Mouse (Mus musculus) forebrain, embryonic 11.5 days (tissue): ENCODE results near the gene Dlat. TPM values are rescaled to one million over a fixed set of nuclear protein-coding genes. Genes with fewer than 3 reads are reported as not detected.

Source experiments
- ATAC-seq: fragments of 200-750 bp; cut with Nextera tagmentation; replicated peaks from 2 replicates; pipeline ENCODE4 v1.8.0; 2017; ENCODE audit warnings: moderate TSS enrichment; ENCODE audit not compliant: low FRiP score
- DNase-seq: peaks from one replicate; pipeline ENCODE4 v3.0.0-alpha.2; 2017; ENCODE audit warnings: low spot score
- H3K27ac ChIP-seq: fragments of 300-500 bp; sonication (generic); 2 replicates; pipeline ENCODE4 v1.5.1; 2014; ENCODE audit warnings: low read depth, low read length
- H3K27me3 ChIP-seq: fragments of 300-500 bp; sonication (generic); 2 replicates; pipeline ENCODE4 v1.6.1; 2014; ENCODE audit warnings: mild to moderate bottlenecking, low read length, mixed read lengths; ENCODE audit not compliant: control insufficient read depth, insufficient read depth
- H3K36me3 ChIP-seq: fragments of 300-500 bp; sonication (generic); 2 replicates; pipeline ENCODE4 v1.6.1; 2014; ENCODE audit warnings: mild to moderate bottlenecking, low read length, moderate library complexity, mixed read lengths; ENCODE audit not compliant: control insufficient read depth, insufficient read depth
- H3K4me1 ChIP-seq: fragments of 300-500 bp; sonication (generic); replicated peaks from 2 replicates; pipeline ENCODE4 v1.6.1; 2014; ENCODE audit warnings: low read length, mixed read lengths; ENCODE audit not compliant: control insufficient read depth, insufficient read depth
- H3K4me2 ChIP-seq: fragments of 300-500 bp; sonication (generic); 2 replicates; pipeline ENCODE4 v1.6.1; 2014; ENCODE audit warnings: low read depth, mild to moderate bottlenecking, low read length, moderate library complexity, mixed read lengths; ENCODE audit not compliant: severe bottlenecking
- H3K4me3 ChIP-seq: fragments of 300-500 bp; sonication (generic); 2 replicates; pipeline ENCODE4 v1.5.1; 2014; ENCODE audit warnings: low read depth, low read length
- H3K9ac ChIP-seq: fragments of 300-500 bp; sonication (generic); 2 replicates; pipeline ENCODE4 v1.6.1; 2014; ENCODE audit warnings: low read length
- H3K9me3 ChIP-seq: fragments of 300-500 bp; sonication (generic); 2 replicates; pipeline ENCODE4 v1.6.1; 2016; ENCODE audit warnings: low read length, mixed read lengths; ENCODE audit not compliant: control insufficient read depth
- WGBS: fragments of 180-500 bp; shearing (Covaris S2); extraction: QIAGEN DNeasy Blood & Tissue Kit; methylation state at CpG from one replicate; pipeline ENCODE4 v1.1.7; 2014; 5-methylcytosine and 5-hydroxymethylcytosine counted together
- polyA plus RNA-seq: library from polyadenylated mRNA; unstranded; fragments of >200 nt; fragmentation: Nextera tagmentation; extraction: Ambion mirVana; gene quantifications from 2 replicates; pipeline ENCODE4 v1.2.1, GENCODE M21; 2014

The Dlat gene
- polyA plus RNA-seq, 1 experiment from 2014 or later = 57.7 TPM

GRCm38 (mm10) chr9:50604338-50604737 is 55.2 kb downstream of the Dlat start:
- H3K36me3 ChIP-seq = no peaks in the 10 kb centered on the region; the same call in 1 of the 2 replicates
- no peak for DNase-seq
- no peak for ATAC-seq

GRCm38 (mm10) chr9:50603998-50604324 is 55.6 kb downstream of the Dlat start:
- no peaks in the 10 kb centered on the region; the same call in 1 of the 2 replicates for H3K36me3 ChIP-seq
- no peaks in the 10 kb centered on the region for H3K9me3 ChIP-seq
- peak overlapping the region; percentile 73 for H3K4me2 ChIP-seq
- H3K9ac ChIP-seq = peak overlapping the region; percentile 84
- peak overlapping the region; percentile 75 for H3K27ac ChIP-seq
- DNase-seq = no peak
- peak; percentile 92 for ATAC-seq
- under 1% methylated on average over 24 of the region's 24 CpGs for WGBS
- no peaks in the 10 kb centered on the region for H3K27me3 ChIP-seq
- peak overlapping the region; percentile 85 for H3K4me3 ChIP-seq
- peaks cover 8% of the 10 kb centered on the region; the same call in 1 of the 2 replicates for H3K4me1 ChIP-seq

More at GRCm38 (mm10) chr9:50604338-50604737, 55.2 kb downstream of the Dlat start:
- Histone ChIP-seq H3K9ac (peak overlapping the region; percentile 84), H3K4me2 (peak overlapping the region; percentile 73), H3K4me1 (peaks cover 8% of the 10 kb centered on the region; the same call in 1 of the 2 replicates), H3K27me3 (no peaks in the 10 kb centered on the region), H3K9me3 (no peaks in the 10 kb centered on the region), H3K27ac (peak overlapping the region; percentile 75; the same call in 1 of the 2 replicates), H3K4me3 (peak overlapping the region; percentile 85)
- 6% methylated on average over 6 of the region's 6 CpGs for WGBS

GRCm38 (mm10) chr9:50603189-50603997 is 56.2 kb downstream of the Dlat start, which contains the start of the genes Sdhd and Timm8b:
TSS of gene Sdhd (minus strand) at chr9:50603812.
TSS of gene Timm8b (plus strand) at chr9:50603910.
- peak within 1 kb of the TSS; percentile 85 for H3K4me3 ChIP-seq
- H3K27ac ChIP-seq = peak within 1 kb of the TSS; percentile 75
- DNase-seq (peak; percentile 95), ATAC-seq (peak; percentile 97)
- WGBS = 1% methylated on average over 48 of the region's 48 CpGs
- H3K4me2 ChIP-seq = peak within 1 kb of the TSS; percentile 93
- H3K36me3 ChIP-seq = no peaks in the 10 kb centered on the region; the same call in 1 of the 2 replicates
- H3K27me3 ChIP-seq = no peaks in the 10 kb centered on the region
- no peaks in the 10 kb centered on the region for H3K9me3 ChIP-seq
- H3K9ac ChIP-seq = peak within 1 kb of the TSS; percentile 84
- H3K4me1 ChIP-seq = peaks cover 8% of the 10 kb centered on the region; the same call in 1 of the 2 replicates

GRCm38 (mm10) chr9:50602055-50602845 is 57.3 kb downstream of the Dlat start:
- no peak overlapping the region for H3K27ac ChIP-seq
- H3K27me3 ChIP-seq = no peaks in the 10 kb centered on the region
- WGBS = 92% methylated on average over 7 of the region's 7 CpGs
- no peak for DNase-seq
- H3K4me1 ChIP-seq = peaks cover 8% of the 10 kb centered on the region; the same call in 1 of the 2 replicates
- peaks cover 7% of the 10 kb centered on the region; the same call in 1 of the 2 replicates for H3K36me3 ChIP-seq
- no peak overlapping the region for H3K9ac ChIP-seq
- peak overlapping the region; percentile 93 for H3K4me2 ChIP-seq
- H3K9me3 ChIP-seq = no peaks in the 10 kb centered on the region
- ATAC-seq = no peak
- peak overlapping the region; percentile 85 for H3K4me3 ChIP-seq

GRCm38 (mm10) chr9:50601536-50601935 is 58.0 kb downstream of the Dlat start:
- no peak overlapping the region for H3K4me3 ChIP-seq
- no peaks in the 10 kb centered on the region for H3K27me3 ChIP-seq
- no peak overlapping the region for H3K4me2 ChIP-seq
- H3K36me3 ChIP-seq = peaks cover 8% of the 10 kb centered on the region; the same call in 1 of the 2 replicates
- no peak overlapping the region for H3K27ac ChIP-seq
- WGBS = 93% methylated on average over 6 of the region's 6 CpGs
- no peak overlapping the region for H3K9ac ChIP-seq
- H3K4me1 ChIP-seq = peaks cover 8% of the 10 kb centered on the region; the same call in 1 of the 2 replicates
- DNase-seq (no peak), ATAC-seq (no peak)
- H3K9me3 ChIP-seq = no peaks in the 10 kb centered on the region

GRCm38 (mm10) chr9:50596973-50597372 is 62.6 kb downstream of the Dlat start:
- no peak for ATAC-seq

GRCm38 (mm10) chr9:50594794-50595417 is 64.7 kb downstream of the Dlat start:
- 84% methylated on average over 12 of the region's 12 CpGs for WGBS
- no peak overlapping the region for H3K27ac ChIP-seq
- H3K4me3 ChIP-seq = no peak overlapping the region
- no peaks in the 10 kb centered on the region for H3K27me3 ChIP-seq
- no peaks in the 10 kb centered on the region for H3K9me3 ChIP-seq
- H3K36me3 ChIP-seq = peaks cover 11% of the 10 kb centered on the region; the same call in 1 of the 2 replicates
- H3K4me1 ChIP-seq = no peaks in the 10 kb centered on the region
- DNase-seq (no peak), ATAC-seq (no peak)
- H3K4me2 ChIP-seq = no peak overlapping the region
- no peak overlapping the region for H3K9ac ChIP-seq

More at GRCm38 (mm10) chr9:50596973-50597372, 62.6 kb downstream of the Dlat start:
- Histone ChIP-seq H3K4me1 (no peaks in the 10 kb centered on the region; the same call in 1 of the 2 replicates), H3K9ac (no peak overlapping the region), H3K36me3 (peaks cover 11% of the 10 kb centered on the region; the same call in 1 of the 2 replicates), H3K4me2 (no peak overlapping the region), H3K27ac (no peak overlapping the region), H3K4me3 (no peak overlapping the region), H3K27me3 (no peaks in the 10 kb centered on the region), H3K9me3 (no peaks in the 10 kb centered on the region)
- no peak for DNase-seq
- 95% methylated on average over 8 of the region's 8 CpGs for WGBS

- 87% methylated on average over 3 of the region's 3 CpGs for WGBS
Measured at GRCm38 (mm10) chr9:50593544-50593943, 66.0 kb downstream of the Dlat start.

More at GRCm38 (mm10) chr9:50593544-50593943, 66.0 kb downstream of the Dlat start:
- DNase-seq (peak; percentile 73), ATAC-seq (no peak)
- H3K27ac ChIP-seq = no peak overlapping the region
- peaks cover 11% of the 10 kb centered on the region; the same call in 1 of the 2 replicates for H3K36me3 ChIP-seq
- H3K4me3 ChIP-seq = no peak overlapping the region
- H3K9ac ChIP-seq = no peak overlapping the region
- H3K27me3 ChIP-seq = no peaks in the 10 kb centered on the region
- H3K9me3 ChIP-seq = no peaks in the 10 kb centered on the region
- no peaks in the 10 kb centered on the region for H3K4me1 ChIP-seq
- H3K4me2 ChIP-seq = no peak overlapping the region
